Mouse (Mus musculus) liver, embryonic 14.5 days (tissue): ENCODE measurements around the gene Gm20481. TPM values are rescaled to one million over a fixed set of nuclear protein-coding genes. Genes with fewer than 3 reads are reported as not detected.

Experiments
- ATAC-seq: fragments of 200-750 bp; cut with Nextera tagmentation; 2 replicates; pipeline ENCODE4 v1.8.0; 2017; ENCODE audit warnings: moderate number of reproducible peaks, mild to moderate bottlenecking, moderate library complexity; ENCODE audit not compliant: insufficient read depth
- DNase-seq, 3 experiments: peaks; one replicate each; pipeline ENCODE4 v3.0.0-alpha.2; 2012 to 2013; ENCODE audit warnings: low read depth in 3 of 3, low spot score in 3 of 3
- H3K27ac ChIP-seq: fragments of 300-500 bp; sonication (generic); 2 replicates; pipeline ENCODE4 v1.5.1; 2014; ENCODE audit warnings: moderate library complexity, mild to moderate bottlenecking, control low read depth, inconsistent platforms
- H3K27me3 ChIP-seq: fragments of 300-500 bp; sonication (generic); 2 replicates; pipeline ENCODE4 v1.6.1; 2014; ENCODE audit warnings: mild to moderate bottlenecking, low read length, moderate library complexity; ENCODE audit not compliant: control insufficient read depth, insufficient read depth
- H3K36me3 ChIP-seq: fragments of 300-500 bp; sonication (generic); replicated peaks from 2 replicates; pipeline ENCODE4 v1.6.1; 2014; ENCODE audit warnings: low read depth; ENCODE audit not compliant: control insufficient read depth, insufficient read depth
- H3K4me1 ChIP-seq, 2 experiments: fragments of 200-500 bp in 1 of 2; fragments of 300-500 bp in 1 of 2; sonication (generic) in 1 of 2; replicated peaks; 2 replicates each; pipeline ENCODE4 v1.6.1; 2012 to 2014; ENCODE audit warnings: antibody characterized with exemption in 1 of 2, inconsistent platforms in 1 of 2, low read length in 1 of 2; ENCODE audit not compliant: control insufficient read depth in 2 of 2, insufficient read depth in 2 of 2
- H3K4me2 ChIP-seq: fragments of 300-500 bp; sonication (generic); 2 replicates; pipeline ENCODE4 v1.6.1; 2014; ENCODE audit warnings: low read depth, mild to moderate bottlenecking, control low read depth, moderate library complexity
- H3K4me3 ChIP-seq, 2 experiments: fragments of 200-500 bp in 1 of 2; fragments of 300-500 bp in 1 of 2; sonication (generic) in 1 of 2; 2 replicates each; pipeline ENCODE4 v1.5.1; 2012 to 2014; ENCODE audit warnings: low read depth in 2 of 2, low read length in 2 of 2, mild to moderate bottlenecking in 2 of 2, control low read depth in 1 of 2, inconsistent platforms in 1 of 2, moderate library complexity in 1 of 2; ENCODE audit not compliant: insufficient read depth in 1 of 2
- H3K9ac ChIP-seq: fragments of 300-500 bp; sonication (generic); replicated peaks from 2 replicates; pipeline ENCODE4 v1.6.1; 2014; ENCODE audit warnings: mild to moderate bottlenecking, control low read depth, moderate library complexity
- H3K9me3 ChIP-seq: fragments of 300-500 bp; sonication (generic); 2 replicates; pipeline ENCODE4 v1.6.1; 2016; ENCODE audit warnings: low read length, mixed read lengths; ENCODE audit not compliant: control insufficient read depth
- CTCF ChIP-seq: IDR thresholded peaks from 2 replicates; pipeline ENCODE4 v1.5.1; 2016; ENCODE audit warnings: antibody characterized with exemption, low read depth, control low read depth
- EP300 ChIP-seq: IDR thresholded peaks from 2 replicates; pipeline ENCODE4 v1.6.1; 2016; ENCODE audit warnings: antibody characterized with exemption, low read depth
- WGBS: fragments of 180-500 bp; shearing (Covaris S2); extraction: QIAGEN DNeasy Blood & Tissue Kit; methylation state at CpG from one replicate; pipeline ENCODE4 v1.1.7; 2014; ENCODE audit not compliant: insufficient replicate concordance; 5-methylcytosine and 5-hydroxymethylcytosine counted together
- polyA plus RNA-seq, 2 experiments: library from polyadenylated mRNA; depleted of rRNA in 1 of 2; stranded (reverse) in 1 of 2; unstranded in 1 of 2; fragments of >200 nt; fragmentation: Nextera tagmentation in 1 of 2; extraction: Ambion mirVana in 1 of 2; gene quantifications; 2 replicates each; pipeline versions ENCODE4 v1.2.1 to v1.2.3; 2012 to 2014

Gm20481 gene
- polyA plus RNA-seq, 2 experiments: not detected

- DNase-seq: no peak
- Histone ChIP-seq H3K4me2 (no peak overlapping the region), H3K27me3 (no peaks in the 10 kb centered on the region), H3K36me3 (no peaks in the 10 kb centered on the region), H3K4me3 (no peak overlapping the region), H3K9ac (no peak overlapping the region), H3K9me3 (no peaks in the 10 kb centered on the region), H3K4me1 (peaks cover 4 to 6% of the 10 kb centered on the region in 2 experiments), H3K27ac (no peak overlapping the region)
- 68% methylated on average over 6 of the region's 6 CpGs for WGBS
- no peak for ATAC-seq
- no peak for TF ChIP-seq EP300
- no peak for TF ChIP-seq CTCF
These were observed 31.7 kb upstream of the Gm20481 start for GRCm38 (mm10) chr17:34937960-34938505.

DNA sequence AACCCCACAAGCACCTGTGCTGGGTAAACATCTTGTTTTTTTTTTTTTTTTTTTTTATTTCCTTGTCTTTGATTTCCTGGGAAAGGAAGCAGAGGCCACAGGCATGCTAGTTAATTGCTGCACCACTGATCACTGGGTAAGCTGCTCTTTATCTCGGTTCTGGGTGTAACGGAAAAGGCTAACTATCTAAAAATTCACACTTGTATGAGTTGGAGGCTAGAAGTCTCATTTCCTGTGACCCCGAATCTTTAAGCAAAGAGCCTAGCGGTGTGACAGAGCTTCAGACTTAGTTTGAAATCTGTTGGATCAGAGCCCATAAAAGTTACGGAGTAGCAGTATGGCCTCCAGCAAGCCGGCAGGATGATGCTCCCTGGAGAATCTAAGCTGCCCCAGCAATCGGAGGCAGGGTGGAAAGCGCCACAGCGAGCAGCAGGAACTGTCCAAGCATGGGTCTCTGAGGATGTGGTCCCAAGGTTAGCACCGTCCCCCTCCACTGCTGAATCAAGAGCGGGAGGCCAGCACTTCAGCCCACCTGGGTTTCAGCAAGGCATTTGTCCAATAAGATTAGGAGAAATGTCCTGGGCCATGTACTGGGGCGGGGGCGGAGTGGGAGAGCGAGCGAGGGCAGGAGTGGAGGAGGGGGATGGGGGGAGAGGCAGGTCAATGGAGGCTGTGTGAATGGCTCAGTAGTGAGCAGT, 28.2 kb upstream of the Gm20481 start:
- ATAC-seq (no peak), DNase-seq (no peak)
- Histone ChIP-seq H3K27me3 (no peaks in the 10 kb centered on the region), H3K9me3 (no peaks in the 10 kb centered on the region), H3K36me3 (no peaks in the 10 kb centered on the region), H3K4me2 (peak overlapping the region; percentile 70), H3K9ac (peak overlapping the region; percentile 52), H3K4me3 (peak overlapping the region; percentile 42 to 43), H3K27ac (peak overlapping the region; percentile 32; the same call in 1 of the 2 replicates), H3K4me1 (peaks cover 4 to 6% of the 10 kb centered on the region in 2 experiments)
- 7% methylated on average over 15 of the region's 15 CpGs for WGBS
- no peak for TF ChIP-seq EP300
- no peak for TF ChIP-seq CTCF

GRCm38 (mm10) chr17:34943128-34943815, 26.4 kb upstream of the Gm20481 start:
- Histone ChIP-seq H3K4me3 (no peak overlapping the region), H3K27ac (no peak overlapping the region), H3K4me2 (no peak overlapping the region), H3K27me3 (no peaks in the 10 kb centered on the region), H3K9me3 (no peaks in the 10 kb centered on the region), H3K4me1 (peaks cover 4 to 6% of the 10 kb centered on the region in 2 experiments), H3K9ac (no peak overlapping the region), H3K36me3 (no peaks in the 10 kb centered on the region)
- no peak for TF ChIP-seq CTCF
- TF ChIP-seq EP300: no peak
- DNase-seq (no peak), ATAC-seq (no peak)
- 74% methylated on average over 4 of the region's 4 CpGs for WGBS

- no peak for ATAC-seq
- Histone ChIP-seq H3K4me3 (no peak overlapping the region), H3K27ac (no peak overlapping the region)
These were observed 25.4 kb upstream of the Gm20481 start for GRCm38 (mm10) chr17:34944362-34944761.

GRCm38 (mm10) chr17:34946486-34947140, 23.1 kb upstream of the Gm20481 start:
- WGBS: 76% methylated on average over 5 of the region's 5 CpGs
- no peak for DNase-seq
- TF ChIP-seq CTCF (no peak), EP300 (no peak)

More at GRCm38 (mm10) chr17:34944362-34944761, 25.4 kb upstream of the Gm20481 start:
- Histone ChIP-seq H3K36me3 (no peaks in the 10 kb centered on the region), H3K9ac (no peak overlapping the region), H3K27me3 (no peaks in the 10 kb centered on the region), H3K9me3 (no peaks in the 10 kb centered on the region), H3K4me1 (peaks cover 4 to 6% of the 10 kb centered on the region in 2 experiments), H3K4me2 (no peak overlapping the region)
- no peak for DNase-seq
- TF ChIP-seq EP300 (no peak), CTCF (no peak)

More at GRCm38 (mm10) chr17:34946486-34947140, 23.1 kb upstream of the Gm20481 start:
- Histone ChIP-seq H3K9me3 (no peaks in the 10 kb centered on the region), H3K9ac (no peak overlapping the region), H3K4me1 (peaks cover 2 to 8% of the 10 kb centered on the region in 2 experiments), H3K27me3 (no peaks in the 10 kb centered on the region), H3K27ac (no peak overlapping the region), H3K4me2 (no peak overlapping the region), H3K36me3 (peaks cover 20% of the 10 kb centered on the region), H3K4me3 (no peak overlapping the region)
- no peak for ATAC-seq
